Mouse (Mus musculus) left cerebral cortex, adult 11 months (tissue): Measurements from ENCODE around the gene Prkg1.
A peak's percentile ranks its signal among the peaks of the same experiment; 100 is the strongest.

Experiments
- DNase-seq: peaks from one replicate; pipeline ENCODE4 v3.0.0; 2022; ENCODE audit warnings: low spot score

Gene Prkg1

GRCm38 (mm10) chr19:30843052-30843564, 921.7 kb downstream of the Prkg1 start:
- peak; percentile 52 for DNase-seq

DNA sequence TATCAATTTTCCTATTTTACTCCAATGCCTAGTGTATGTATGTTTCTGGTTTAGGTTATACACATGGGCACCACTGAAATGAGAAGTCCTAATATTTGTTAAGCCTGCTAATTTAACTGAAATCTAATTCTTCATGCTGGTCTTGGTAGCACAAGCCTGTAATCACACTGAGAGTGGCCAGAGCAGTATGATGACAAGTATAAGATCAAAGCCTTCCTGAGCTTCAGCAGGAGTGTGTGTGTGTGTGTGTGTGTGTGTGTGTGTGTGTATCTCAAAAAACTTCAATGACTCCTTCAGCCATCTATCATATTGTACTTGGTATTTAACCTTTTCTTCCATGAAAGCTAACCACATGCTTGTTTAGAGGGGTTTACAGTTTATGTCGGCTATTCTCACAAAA, 922.2 kb downstream of the Prkg1 start:
- no peak for DNase-seq

GRCm38 (mm10) chr19:30833045-30833651, 931.7 kb downstream of the Prkg1 start:
- DNase-seq = no peak

- DNase-seq = no peak
These were observed 935.5 kb downstream of the Prkg1 start for GRCm38 (mm10) chr19:30829231-30829775.

DNA sequence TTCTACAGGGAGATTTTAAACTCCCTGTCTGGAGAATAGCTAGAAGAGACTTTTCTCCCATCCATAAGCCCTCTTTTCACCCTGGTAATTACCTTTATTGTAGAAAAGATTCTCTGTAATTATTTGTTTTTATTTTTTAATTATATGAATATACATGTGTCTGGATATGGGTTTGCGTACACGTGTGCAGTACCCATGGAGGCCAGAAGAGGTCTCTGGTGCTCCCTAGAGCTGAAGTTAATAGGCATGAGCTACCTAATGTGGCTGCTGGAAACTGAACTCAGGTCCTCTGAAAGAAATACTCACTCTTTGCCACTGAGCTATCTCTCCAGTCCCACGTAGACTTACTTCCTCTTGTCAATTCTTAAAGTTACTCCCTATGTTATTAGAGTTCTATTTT, 937.0 kb downstream of the Prkg1 start:
- DNase-seq = no peak

- no peak for DNase-seq
These were observed 938.7 kb downstream of the Prkg1 start for GRCm38 (mm10) chr19:30826106-30826505.

GRCm38 (mm10) chr19:30815661-30816060, 949.2 kb downstream of the Prkg1 start:
- no peak for DNase-seq

DNA sequence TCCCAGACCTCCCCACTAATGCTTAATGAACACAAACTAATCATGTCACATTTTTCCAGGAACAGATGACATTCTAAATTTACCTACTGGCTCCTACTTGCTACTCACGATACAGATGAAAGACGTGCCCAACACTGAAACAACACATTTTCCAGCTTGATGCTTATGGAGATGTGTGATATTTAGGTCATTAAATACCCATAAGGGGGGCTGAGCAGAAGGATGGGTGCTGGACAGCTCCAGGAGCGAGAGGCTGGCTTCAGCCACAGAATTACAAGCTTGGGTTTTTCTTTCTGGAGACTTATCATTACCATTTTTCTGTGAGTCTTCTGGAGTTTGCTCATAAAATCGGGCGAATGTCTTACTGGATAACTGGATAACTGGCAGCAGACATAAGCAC, 958.6 kb downstream of the Prkg1 start:
- no peak for DNase-seq

- no peak for DNase-seq
These were observed 984.0 kb downstream of the Prkg1 start for GRCm38 (mm10) chr19:30780803-30781202.

GRCm38 (mm10) chr19:30768316-30768715, 996.5 kb downstream of the Prkg1 start:
- no peak for DNase-seq

DNA sequence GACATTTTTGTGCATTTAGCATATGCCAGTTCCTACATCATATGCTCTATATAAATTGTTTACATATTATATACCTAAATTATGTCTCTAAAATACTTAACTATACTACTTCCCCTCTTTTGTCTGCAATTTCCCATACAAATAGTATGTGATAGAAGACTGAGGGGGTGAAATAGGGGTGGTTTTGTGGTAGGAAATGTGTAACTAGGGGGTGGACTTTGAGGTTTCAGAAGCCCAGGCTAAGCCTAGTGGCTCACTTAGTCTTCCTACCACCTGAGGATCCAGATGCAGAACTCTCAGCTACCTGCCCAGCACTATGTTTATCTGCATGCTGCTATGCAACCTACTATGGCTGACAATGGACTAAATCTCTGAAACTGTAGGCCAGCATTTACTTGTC, 1020.4 kb downstream of the Prkg1 start:
- DNase-seq = no peak

GRCm38 (mm10) chr19:30699130-30699529, 1065.7 kb downstream of the Prkg1 start:
- no peak for DNase-seq

DNA sequence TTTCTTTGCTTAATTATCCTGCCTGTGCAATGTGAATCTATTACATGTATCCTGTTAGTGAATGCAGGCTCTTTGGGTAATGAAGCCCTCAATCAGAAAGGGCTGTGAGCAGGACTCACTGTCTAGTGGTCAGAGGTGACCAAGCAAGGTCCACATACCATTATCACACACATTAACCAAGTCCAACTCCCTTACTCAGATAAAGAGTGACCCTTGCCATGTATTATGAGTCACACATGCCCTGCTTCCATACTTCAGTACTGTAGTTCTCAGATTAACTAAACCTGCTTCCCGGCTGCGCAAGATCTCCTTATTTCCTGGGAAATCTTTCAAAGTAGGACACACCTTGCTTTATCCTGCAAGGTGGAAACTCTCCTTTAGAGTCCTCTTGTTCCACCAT, 1073.6 kb downstream of the Prkg1 start:
- DNase-seq = no peak

GRCm38 (mm10) chr19:30690691-30691090, 1074.1 kb downstream of the Prkg1 start:
- DNase-seq = no peak

DNA sequence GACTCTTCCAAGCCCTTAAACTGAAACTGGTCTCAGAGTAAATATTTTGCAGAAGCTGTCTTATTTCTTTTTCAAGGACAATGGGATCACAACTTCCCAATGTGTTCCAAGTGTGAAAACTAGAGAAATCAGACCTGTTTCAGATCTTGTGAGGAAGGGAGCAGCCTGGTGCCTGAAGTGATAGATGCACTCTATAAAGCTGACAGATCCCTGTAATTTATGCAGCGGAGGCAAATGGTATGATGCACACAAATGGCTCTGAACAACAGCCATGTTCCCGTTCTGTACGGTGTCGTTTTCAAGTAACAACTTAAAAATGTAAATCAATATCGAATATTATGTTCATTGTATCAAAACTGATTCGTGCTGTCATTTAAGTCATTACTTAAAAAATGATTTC, 1076.9 kb downstream of the Prkg1 start:
- no peak for DNase-seq

- DNase-seq = no peak
These were observed 1088.5 kb downstream of the Prkg1 start for GRCm38 (mm10) chr19:30676308-30676707.

GRCm38 (mm10) chr19:30664269-30664668, 1100.6 kb downstream of the Prkg1 start:
- DNase-seq = peak; percentile 30

- DNase-seq = no peak
These were observed 1122.1 kb downstream of the Prkg1 start for GRCm38 (mm10) chr19:30642629-30643170.

DNA sequence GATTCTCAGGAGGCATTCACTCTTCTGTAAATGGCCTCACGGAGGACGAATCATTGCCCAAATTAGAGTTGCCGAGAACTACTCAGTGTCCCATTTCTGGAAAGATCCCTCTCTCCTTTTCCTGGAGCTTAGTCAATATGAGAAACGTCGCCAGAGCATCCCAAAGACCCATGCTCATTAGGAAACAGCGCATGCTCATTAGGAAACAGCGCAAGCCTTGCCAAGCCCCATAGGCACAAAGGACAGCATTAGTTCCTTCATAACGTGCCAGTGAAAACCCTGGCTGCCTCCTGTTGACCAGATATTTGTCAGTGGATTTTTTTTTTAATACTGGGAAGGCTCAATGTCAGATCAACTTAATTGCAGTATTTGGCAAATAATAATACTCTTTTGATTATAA, 1127.4 kb downstream of the Prkg1 start:
- no peak for DNase-seq

DNA sequence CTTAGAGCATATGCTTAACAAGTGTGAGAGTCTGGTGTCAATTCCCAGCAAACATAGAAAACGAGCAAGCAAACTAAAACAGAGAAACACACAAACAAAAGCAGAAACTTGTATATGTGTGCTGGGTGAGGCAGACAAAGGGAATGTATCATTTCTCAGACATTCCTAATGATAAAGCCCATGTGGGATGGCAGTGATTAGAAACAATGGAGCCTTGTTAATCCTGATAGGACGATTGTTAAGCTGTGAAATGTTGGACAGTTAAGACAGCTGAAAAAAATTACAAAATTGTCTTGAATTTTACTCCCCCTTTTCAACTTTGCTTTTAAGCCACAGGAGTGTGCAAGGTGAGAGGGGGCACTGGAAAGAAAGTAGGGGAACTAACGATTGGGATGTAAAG, 1133.8 kb downstream of the Prkg1 start:
- DNase-seq = no peak

DNA sequence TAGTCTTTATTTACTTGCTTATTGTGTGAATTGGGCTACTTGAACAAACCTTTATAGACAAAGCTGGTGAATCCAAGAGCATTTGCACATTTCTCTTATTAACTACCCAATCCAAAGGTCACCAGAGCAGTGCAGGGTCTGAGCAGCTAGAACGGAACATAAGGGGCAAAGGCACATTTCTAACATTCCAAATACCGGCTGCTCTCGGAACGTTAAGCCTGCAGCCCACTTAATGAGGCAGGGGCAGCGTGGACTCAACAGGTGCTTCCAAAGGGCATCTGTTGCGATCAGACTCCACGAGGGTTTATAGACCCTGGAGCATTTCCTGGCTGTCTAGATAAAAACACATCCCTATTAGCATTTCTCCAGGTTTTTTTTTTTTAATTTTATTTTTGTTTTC, 1138.8 kb downstream of the Prkg1 start:
- no peak for DNase-seq

DNA sequence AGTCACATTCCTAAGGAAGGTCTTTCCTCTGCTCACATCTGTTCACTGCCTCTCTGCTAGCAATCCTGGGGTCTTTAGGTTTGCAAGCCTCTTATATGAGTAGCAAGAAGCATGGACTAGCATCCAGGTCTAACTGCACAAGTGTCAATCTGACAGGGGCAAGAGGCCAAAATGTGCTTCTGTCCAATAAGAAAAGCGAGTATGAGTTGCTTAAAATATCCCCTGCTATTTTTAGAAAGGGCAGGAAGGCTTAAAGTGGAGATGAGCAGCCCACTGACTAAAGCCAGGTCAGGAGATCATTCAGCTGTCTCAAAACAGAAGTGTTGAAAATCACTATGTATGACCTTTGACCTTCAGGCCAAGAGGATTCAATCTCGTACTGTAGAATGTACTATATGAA, 1139.4 kb downstream of the Prkg1 start:
- DNase-seq = no peak

DNA sequence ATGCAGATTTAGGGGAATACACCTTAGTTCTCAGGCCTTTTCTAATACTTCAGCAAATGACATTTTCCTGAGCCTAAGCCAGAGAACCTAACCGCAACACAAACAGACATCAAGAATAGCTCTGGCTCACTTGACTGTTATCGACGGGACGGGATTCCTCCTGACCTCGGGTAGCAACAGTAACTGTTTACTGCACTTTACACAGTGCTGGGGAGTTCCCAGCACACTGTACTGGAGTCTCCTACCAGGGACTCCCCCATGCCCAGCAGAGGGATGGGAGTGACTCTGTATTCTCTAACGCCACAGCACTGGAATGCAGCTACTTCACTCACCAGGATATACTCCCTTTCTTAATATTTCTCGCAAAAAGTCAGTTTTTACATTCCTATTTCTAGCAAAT, 1141.2 kb downstream of the Prkg1 start:
- DNase-seq = no peak
